Mouse (Mus musculus): ENCODE measurements around the gene Spryd3.

DNA sequence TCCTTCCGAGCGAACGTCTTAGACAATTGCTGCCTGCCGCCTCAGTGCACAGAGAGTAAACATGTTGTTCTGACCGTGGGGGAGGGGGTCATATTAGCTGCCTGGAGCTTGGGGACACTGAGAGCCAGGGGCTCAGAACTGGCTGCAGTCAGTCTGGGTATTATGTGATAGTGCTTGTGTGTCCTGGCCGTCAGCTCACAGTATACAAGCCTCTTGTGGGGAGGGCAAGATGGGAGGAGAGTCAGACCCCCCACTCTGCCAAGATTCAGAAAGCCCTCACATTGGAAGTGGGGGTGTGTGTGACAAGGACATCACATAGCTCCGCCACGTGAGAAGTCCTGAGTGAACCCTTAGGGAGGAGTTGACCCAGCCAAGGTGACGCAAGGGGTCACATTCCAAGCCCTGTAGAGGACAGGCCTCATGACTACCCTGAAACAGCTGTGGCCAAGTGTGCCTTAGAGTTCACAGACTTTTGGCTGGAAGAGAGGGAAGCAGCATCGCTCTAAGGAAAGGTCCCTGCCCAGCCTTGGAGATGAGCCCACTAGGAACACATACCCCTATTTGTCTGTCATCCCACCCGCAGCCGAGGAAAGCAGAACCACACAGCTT, 32.0 kb downstream of the Spryd3 start:
- TF ChIP-seq CTCF (IDR thresholded peaks at IDR 0.05; ENCODE audit: extremely low read depth, insufficient read depth, low read length), result no peak
- no peak for TF ChIP-seq POLR2A (IDR thresholded peaks at IDR 0.05; ENCODE audit: extremely low read depth, insufficient read depth, low read length)

Data from cortical plate, adult 2 months (tissue).